Mouse (Mus musculus) heart, postnatal 0 days (tissue): ENCODE data around the gene Ube2d1.

Experiments used
- CTCF ChIP-seq: IDR thresholded peaks from 2 replicates; pipeline ENCODE4 v1.5.1; 2016; ENCODE audit warnings: antibody characterized with exemption, control low read depth, low read depth
- EP300 ChIP-seq: IDR thresholded peaks from 2 replicates; pipeline ENCODE4 v1.6.1; 2016; ENCODE audit warnings: antibody characterized with exemption, low read depth

DNA sequence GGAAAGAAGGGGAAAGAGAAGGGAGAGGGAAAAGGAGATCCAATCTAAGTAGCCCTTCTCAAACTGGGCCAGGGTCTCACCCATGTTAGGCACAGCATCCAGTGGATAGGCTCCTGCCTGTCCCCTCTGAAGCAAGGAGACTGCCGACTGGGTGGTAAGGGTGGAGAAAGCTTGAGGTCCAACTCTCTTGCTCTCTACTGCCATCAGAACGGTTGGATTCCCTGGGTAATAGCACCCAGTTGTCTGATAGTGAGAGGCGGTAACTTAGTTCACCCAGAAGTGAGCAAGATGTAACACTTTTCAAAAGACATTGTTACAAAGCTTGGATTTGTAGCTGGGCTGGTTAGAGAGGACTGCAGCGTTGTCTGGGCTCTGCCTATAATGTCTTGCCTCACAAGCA, 8.2 kb upstream of the Ube2d1 start:
- TF ChIP-seq CTCF (no peak), EP300 (no peak)
